Mouse (Mus musculus): ENCODE data around the gene Exd1. TPM values are rescaled to one million over a fixed set of nuclear protein-coding genes. Genes with fewer than 3 reads are reported as not detected.
A peak's percentile ranks its signal among the peaks of the same experiment; 100 is the strongest.

The Exd1 gene
- polyA plus RNA-seq, 1 experiment: 0.05 TPM

DNA sequence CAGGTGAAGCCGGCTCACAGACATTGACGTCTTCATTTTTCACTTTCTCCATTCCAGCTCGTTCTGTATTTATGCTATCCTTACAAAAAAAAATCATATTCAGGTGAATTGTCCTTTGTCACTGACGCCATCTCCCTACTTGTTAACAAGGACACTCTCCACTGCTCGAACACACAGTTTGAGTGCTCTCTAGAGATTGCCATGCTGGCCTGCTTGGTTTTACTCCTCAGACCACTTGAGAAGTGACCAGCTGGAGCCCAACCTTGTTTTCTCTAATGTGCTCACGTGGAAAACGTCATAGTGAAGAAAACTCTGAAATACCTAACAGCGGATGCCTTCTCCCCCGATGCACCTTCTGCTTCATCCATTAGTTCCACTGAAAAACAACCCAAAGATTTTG, 8.6 kb downstream of the Exd1 start:
- Histone ChIP-seq H3K27me3 (ENCODE audit: control insufficient read depth, insufficient read depth, insufficient read length) (no peaks in the 10 kb centered on the region), H3K36me3 (ENCODE audit: control insufficient read depth, insufficient read depth) (no peaks in the 10 kb centered on the region), H3K4me3 (ENCODE audit: insufficient read depth, poor library complexity, severe bottlenecking) (no peak overlapping the region), H3K79me2 (ENCODE audit: control insufficient read depth, insufficient read depth) (no peaks in the 10 kb centered on the region), H3ac (ENCODE audit: control insufficient read depth, insufficient read length, low read depth) (no peak overlapping the region), H3K79me3 (ENCODE audit: low read depth) (no peaks in the 10 kb centered on the region)
- TF ChIP-seq MYOG (IDR thresholded peaks at IDR 0.05; ENCODE audit: control insufficient read depth, extremely low read depth, insufficient read length) (no peak), MAX (IDR thresholded peaks at IDR 0.05) (no peak), FOSL1 (IDR thresholded peaks at IDR 0.05; ENCODE audit: insufficient read depth, low read length, poor library complexity, severe bottlenecking) (no peak), MYOD1 (IDR thresholded peaks at IDR 0.05; ENCODE audit: control insufficient read depth, insufficient read length, low read depth) (no peak), USF1 (IDR thresholded peaks at IDR 0.05; ENCODE audit: low read depth) (no peak), CEBPB (IDR thresholded peaks at IDR 0.05; ENCODE audit: low read depth) (no peak)

GRCm38 (mm10) chr2:119525422-119525821, 22.0 kb downstream of the Exd1 start:
- Histone ChIP-seq H3K36me3 (ENCODE audit: control insufficient read depth, insufficient read depth) (no peaks in the 10 kb centered on the region), H3K4me3 (ENCODE audit: insufficient read depth, poor library complexity, severe bottlenecking) (no peak overlapping the region), H3K79me3 (ENCODE audit: low read depth) (no peaks in the 10 kb centered on the region), H3K27me3 (ENCODE audit: control insufficient read depth, insufficient read depth, insufficient read length) (no peaks in the 10 kb centered on the region), H3K79me2 (ENCODE audit: control insufficient read depth, insufficient read depth) (no peaks in the 10 kb centered on the region), H3ac (ENCODE audit: control insufficient read depth, insufficient read length, low read depth) (no peak overlapping the region)
- TF ChIP-seq MYOG (IDR thresholded peaks at IDR 0.05; ENCODE audit: control insufficient read depth, extremely low read depth, insufficient read length): no peak
- TF ChIP-seq MAX (IDR thresholded peaks at IDR 0.05): no peak
- TF ChIP-seq FOSL1 (IDR thresholded peaks at IDR 0.05; ENCODE audit: insufficient read depth, low read length, poor library complexity, severe bottlenecking): no peak
- TF ChIP-seq CEBPB (IDR thresholded peaks at IDR 0.05; ENCODE audit: low read depth): no peak
- no peak for TF ChIP-seq USF1 (IDR thresholded peaks at IDR 0.05; ENCODE audit: low read depth)
- TF ChIP-seq CTCF (IDR thresholded peaks at IDR 0.05; ENCODE audit: control insufficient read depth, insufficient read depth, insufficient read length): no peak

GRCm38 (mm10) chr2:119523836-119524235, 23.6 kb downstream of the Exd1 start:
- Histone ChIP-seq H3ac (ENCODE audit: control insufficient read depth, insufficient read length, low read depth) (no peak overlapping the region), H3K4me3 (ENCODE audit: insufficient read depth, poor library complexity, severe bottlenecking) (no peak overlapping the region), H3K79me2 (ENCODE audit: control insufficient read depth, insufficient read depth) (no peaks in the 10 kb centered on the region), H3K36me3 (ENCODE audit: control insufficient read depth, insufficient read depth) (no peaks in the 10 kb centered on the region), H3K27me3 (ENCODE audit: control insufficient read depth, insufficient read depth, insufficient read length) (no peaks in the 10 kb centered on the region), H3K79me3 (ENCODE audit: low read depth) (no peaks in the 10 kb centered on the region)
- no peak for TF ChIP-seq CTCF (IDR thresholded peaks at IDR 0.05; ENCODE audit: control insufficient read depth, insufficient read depth, insufficient read length)
- TF ChIP-seq MAX (IDR thresholded peaks at IDR 0.05): no peak
- no peak for TF ChIP-seq USF1 (IDR thresholded peaks at IDR 0.05; ENCODE audit: low read depth)
- no peak for TF ChIP-seq MYOD1 (IDR thresholded peaks at IDR 0.05; ENCODE audit: control insufficient read depth, insufficient read length, low read depth)
- TF ChIP-seq MYOG (IDR thresholded peaks at IDR 0.05; ENCODE audit: control insufficient read depth, extremely low read depth, insufficient read length): no peak
- no peak for TF ChIP-seq FOSL1 (IDR thresholded peaks at IDR 0.05; ENCODE audit: insufficient read depth, low read length, poor library complexity, severe bottlenecking)
- TF ChIP-seq CEBPB (IDR thresholded peaks at IDR 0.05; ENCODE audit: low read depth): no peak

- Histone ChIP-seq H3K79me3 (ENCODE audit: low read depth) (no peaks in the 10 kb centered on the region), H3K79me2 (ENCODE audit: control insufficient read depth, insufficient read depth) (no peaks in the 10 kb centered on the region), H3K27me3 (ENCODE audit: control insufficient read depth, insufficient read depth, insufficient read length) (no peaks in the 10 kb centered on the region), H3ac (ENCODE audit: control insufficient read depth, insufficient read length, low read depth) (no peak overlapping the region), H3K36me3 (ENCODE audit: control insufficient read depth, insufficient read depth) (no peaks in the 10 kb centered on the region), H3K4me3 (ENCODE audit: insufficient read depth, poor library complexity, severe bottlenecking) (no peak overlapping the region)
- TF ChIP-seq MYOD1 (IDR thresholded peaks at IDR 0.05; ENCODE audit: control insufficient read depth, insufficient read length, low read depth): no peak
- TF ChIP-seq USF1 (IDR thresholded peaks at IDR 0.05; ENCODE audit: low read depth): no peak
These were observed 26.9 kb downstream of the Exd1 start for GRCm38 (mm10) chr2:119520550-119520949.

DNA sequence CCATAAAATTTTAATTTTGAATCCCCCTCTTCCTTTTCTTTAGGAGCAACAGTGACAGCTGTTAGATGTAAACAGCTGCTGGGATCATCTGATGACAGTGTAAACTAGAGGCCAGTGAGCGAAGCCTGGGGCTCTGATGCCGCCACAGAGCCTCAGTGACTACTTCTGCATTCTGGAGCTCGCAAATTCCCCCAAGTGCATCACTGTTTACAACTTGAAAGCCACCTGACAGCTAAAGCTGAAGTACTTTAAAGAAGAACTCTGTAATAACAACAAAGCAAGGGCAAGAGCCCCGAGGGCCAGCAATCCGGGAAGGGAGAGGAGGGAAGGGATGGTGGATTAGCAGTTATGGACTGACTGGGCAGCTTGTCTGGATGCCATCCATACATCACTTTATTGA, 30.6 kb downstream of the Exd1 start:
- no peaks in the 10 kb centered on the region for H3K36me3 ChIP-seq (ENCODE audit: control insufficient read depth, insufficient read depth)
- H3K79me3 ChIP-seq (ENCODE audit: low read depth): no peaks in the 10 kb centered on the region
- no peak overlapping the region for H3K4me3 ChIP-seq (ENCODE audit: insufficient read depth, poor library complexity, severe bottlenecking)
- no peaks in the 10 kb centered on the region for H3K79me2 ChIP-seq (ENCODE audit: control insufficient read depth, insufficient read depth)
- no peaks in the 10 kb centered on the region for H3K27me3 ChIP-seq (ENCODE audit: control insufficient read depth, insufficient read depth, insufficient read length)
- no peak overlapping the region for H3ac ChIP-seq (ENCODE audit: control insufficient read depth, insufficient read length, low read depth)
- TF ChIP-seq CEBPB (IDR thresholded peaks at IDR 0.05; ENCODE audit: low read depth): no peak
- TF ChIP-seq MYOG (IDR thresholded peaks at IDR 0.05; ENCODE audit: control insufficient read depth, extremely low read depth, insufficient read length): no peak
- no peak for TF ChIP-seq FOSL1 (IDR thresholded peaks at IDR 0.05; ENCODE audit: insufficient read depth, low read length, poor library complexity, severe bottlenecking)
- no peak for TF ChIP-seq MAX (IDR thresholded peaks at IDR 0.05)
- no peak for TF ChIP-seq MYOD1 (IDR thresholded peaks at IDR 0.05; ENCODE audit: control insufficient read depth, insufficient read length, low read depth)

- Histone ChIP-seq H3K27me3 (ENCODE audit: control insufficient read depth, insufficient read depth, insufficient read length) (no peaks in the 10 kb centered on the region), H3K36me3 (ENCODE audit: control insufficient read depth, insufficient read depth) (no peaks in the 10 kb centered on the region), H3K79me3 (ENCODE audit: low read depth) (no peaks in the 10 kb centered on the region), H3K79me2 (ENCODE audit: control insufficient read depth, insufficient read depth) (no peaks in the 10 kb centered on the region), H3ac (ENCODE audit: control insufficient read depth, insufficient read length, low read depth) (no peak overlapping the region), H3K4me3 (ENCODE audit: insufficient read depth, poor library complexity, severe bottlenecking) (no peak overlapping the region)
- TF ChIP-seq CEBPB (IDR thresholded peaks at IDR 0.05; ENCODE audit: low read depth): peak; percentile 7
- TF ChIP-seq MYOG (IDR thresholded peaks at IDR 0.05; ENCODE audit: control insufficient read depth, extremely low read depth, insufficient read length): no peak
These were observed 33.4 kb downstream of the Exd1 start for GRCm38 (mm10) chr2:119514026-119514522.
